Mouse (Mus musculus) neural tube, embryonic 12.5 days (tissue): ENCODE measurements at regions not wholly inside any gene's neighbourhood (a gene's known extent, or its start where the extent isn't known, plus 50 kb on each side); places are given as distances from the start of the nearest gene placed in this dataset.
A peak's percentile ranks its signal among the peaks of the same experiment; 100 is the strongest.

Experiments used
- ATAC-seq: fragments of 200-750 bp; cut with Nextera tagmentation; 2 replicates; pipeline ENCODE4 v1.8.0; 2017; ENCODE audit warnings: low read depth, mild to moderate bottlenecking, moderate TSS enrichment, moderate library complexity; ENCODE audit not compliant: low FRiP score
- H3K27ac ChIP-seq: fragments of 300-500 bp; sonication (generic); 2 replicates; pipeline ENCODE4 v1.5.1; 2016
- H3K27me3 ChIP-seq: fragments of 300-500 bp; sonication (generic); replicated peaks from 2 replicates; pipeline ENCODE4 v1.6.1; 2016; ENCODE audit warnings: mild to moderate bottlenecking
- H3K36me3 ChIP-seq: fragments of 300-500 bp; sonication (generic); 2 replicates; pipeline ENCODE4 v1.6.1; 2016; ENCODE audit warnings: mild to moderate bottlenecking
- H3K4me1 ChIP-seq: fragments of 300-500 bp; sonication (generic); 2 replicates; pipeline ENCODE4 v1.6.1; 2016
- H3K4me2 ChIP-seq: fragments of 300-500 bp; sonication (generic); replicated peaks from 2 replicates; pipeline ENCODE4 v1.6.1; 2016; ENCODE audit warnings: mild to moderate bottlenecking
- H3K4me3 ChIP-seq: fragments of 300-500 bp; sonication (generic); 2 replicates; pipeline ENCODE4 v1.5.1; 2016
- H3K9ac ChIP-seq: fragments of 300-500 bp; sonication (generic); 2 replicates; pipeline ENCODE4 v1.6.1; 2016; ENCODE audit warnings: mild to moderate bottlenecking
- H3K9me3 ChIP-seq: fragments of 300-500 bp; sonication (generic); 2 replicates; pipeline ENCODE4 v1.6.1; 2016; ENCODE audit warnings: mild to moderate bottlenecking
- WGBS: fragments of 180-500 bp; shearing (Covaris S2); methylation state at CpG from one replicate; pipeline ENCODE4 v1.1.7; 2016; 5-methylcytosine and 5-hydroxymethylcytosine counted together

- no peak overlapping the region for H3K27ac ChIP-seq
- 0 out of 2 replicates have a peak overlapping the region, but pooled peaks have one; percentile 10 for H3K4me2 ChIP-seq
- no peak overlapping the region for H3K4me3 ChIP-seq
- no peaks in the 10 kb centered on the region for H3K27me3 ChIP-seq
- H3K9ac ChIP-seq, result no peak overlapping the region
- WGBS, result 30% methylated on average over 13 of the region's 13 CpGs
- peak; percentile 61; the same call in 1 of the 2 replicates for ATAC-seq
- H3K9me3 ChIP-seq, result no peaks in the 10 kb centered on the region
- no peaks in the 10 kb centered on the region for H3K36me3 ChIP-seq
- peaks cover 19% of the 10 kb centered on the region for H3K4me1 ChIP-seq
Observed at GRCm38 (mm10) chr1:64305427-64306213, 183.5 kb upstream of the Klf7 start.

- WGBS, result 18% methylated on average over 8 of the region's 10 CpGs
- no peaks in the 10 kb centered on the region for H3K27me3 ChIP-seq
- no peak overlapping the region for H3K27ac ChIP-seq
- ATAC-seq, result no peak
- H3K9ac ChIP-seq, result 0 out of 2 replicates have a peak overlapping the region, but pooled peaks have one; percentile 8
- no peaks in the 10 kb centered on the region for H3K9me3 ChIP-seq
- peaks cover 14% of the 10 kb centered on the region; the same call in 1 of the 2 replicates for H3K4me1 ChIP-seq
- peak overlapping the region; percentile 40 for H3K4me2 ChIP-seq
- H3K4me3 ChIP-seq, result no peak overlapping the region
- H3K36me3 ChIP-seq, result no peaks in the 10 kb centered on the region
Observed at GRCm38 (mm10) chr1:64302833-64303358, 180.8 kb upstream of the Klf7 start.

GRCm38 (mm10) chr1:64301530-64302061, 179.5 kb upstream of the Klf7 start:
- no peak for ATAC-seq
- Histone ChIP-seq H3K9me3 (no peaks in the 10 kb centered on the region), H3K27me3 (no peaks in the 10 kb centered on the region), H3K9ac (no peak overlapping the region), H3K27ac (no peak overlapping the region), H3K4me2 (no peak overlapping the region), H3K4me3 (no peak overlapping the region), H3K36me3 (no peaks in the 10 kb centered on the region), H3K4me1 (peaks cover 14% of the 10 kb centered on the region; the same call in 1 of the 2 replicates)
- 69% methylated on average over 6 of the region's 6 CpGs for WGBS

GRCm38 (mm10) chr1:64300951-64301529, 179.0 kb upstream of the Klf7 start:
- no peak overlapping the region for H3K9ac ChIP-seq
- ATAC-seq, result no peak
- 85% methylated on average over 8 of the region's 8 CpGs for WGBS
- peaks cover 14% of the 10 kb centered on the region; the same call in 1 of the 2 replicates for H3K4me1 ChIP-seq
- H3K27ac ChIP-seq, result no peak overlapping the region
- H3K9me3 ChIP-seq, result no peaks in the 10 kb centered on the region
- H3K4me3 ChIP-seq, result no peak overlapping the region
- no peak overlapping the region for H3K4me2 ChIP-seq
- no peaks in the 10 kb centered on the region for H3K36me3 ChIP-seq
- H3K27me3 ChIP-seq, result no peaks in the 10 kb centered on the region

- no peak overlapping the region for H3K9ac ChIP-seq
- H3K27ac ChIP-seq, result no peak overlapping the region
- H3K9me3 ChIP-seq, result no peaks in the 10 kb centered on the region
- H3K36me3 ChIP-seq, result no peaks in the 10 kb centered on the region
- ATAC-seq, result no peak
- no peaks in the 10 kb centered on the region for H3K27me3 ChIP-seq
- H3K4me1 ChIP-seq, result peaks cover 15% of the 10 kb centered on the region
- H3K4me3 ChIP-seq, result no peak overlapping the region
- no peak overlapping the region for H3K4me2 ChIP-seq
- 71% methylated on average over 2 of the region's 2 CpGs for WGBS
Observed at GRCm38 (mm10) chr1:64298950-64299349, 176.9 kb upstream of the Klf7 start.

- Histone ChIP-seq H3K4me1 (peaks cover 15% of the 10 kb centered on the region), H3K27me3 (no peaks in the 10 kb centered on the region), H3K27ac (no peak overlapping the region), H3K4me3 (no peak overlapping the region), H3K9me3 (no peaks in the 10 kb centered on the region), H3K4me2 (no peak overlapping the region), H3K36me3 (no peaks in the 10 kb centered on the region), H3K9ac (no peak overlapping the region)
- WGBS, result 87% methylated on average over 14 of the region's 14 CpGs
- ATAC-seq, result no peak
Observed at GRCm38 (mm10) chr1:64298188-64298587, 176.1 kb upstream of the Klf7 start.

GRCm38 (mm10) chr1:64297343-64297742, 175.3 kb upstream of the Klf7 start:
- Histone ChIP-seq H3K4me2 (no peak overlapping the region), H3K36me3 (no peaks in the 10 kb centered on the region), H3K27me3 (no peaks in the 10 kb centered on the region), H3K9me3 (no peaks in the 10 kb centered on the region), H3K27ac (no peak overlapping the region), H3K4me3 (no peak overlapping the region), H3K9ac (no peak overlapping the region), H3K4me1 (peaks cover 10% of the 10 kb centered on the region)
- no peak for ATAC-seq
- WGBS, result 87% methylated on average over 5 of the region's 5 CpGs

- WGBS, result 16% methylated on average over 6 of the region's 6 CpGs
- Histone ChIP-seq H3K27ac (no peak overlapping the region), H3K9me3 (no peaks in the 10 kb centered on the region), H3K4me2 (no peak overlapping the region), H3K36me3 (no peaks in the 10 kb centered on the region), H3K9ac (no peak overlapping the region), H3K27me3 (no peaks in the 10 kb centered on the region), H3K4me3 (no peak overlapping the region), H3K4me1 (peaks cover 10% of the 10 kb centered on the region)
- ATAC-seq, result no peak
Observed at GRCm38 (mm10) chr1:64295512-64295945, 173.4 kb upstream of the Klf7 start.

- no peak for ATAC-seq
- no peak overlapping the region for H3K4me2 ChIP-seq
- H3K9ac ChIP-seq, result no peak overlapping the region
- 78% methylated on average over 7 of the region's 7 CpGs for WGBS
- no peaks in the 10 kb centered on the region for H3K27me3 ChIP-seq
- peaks cover 10% of the 10 kb centered on the region for H3K4me1 ChIP-seq
- H3K4me3 ChIP-seq, result no peak overlapping the region
- no peaks in the 10 kb centered on the region for H3K9me3 ChIP-seq
- no peaks in the 10 kb centered on the region for H3K36me3 ChIP-seq
- H3K27ac ChIP-seq, result no peak overlapping the region
Observed at GRCm38 (mm10) chr1:64295051-64295450, 173.0 kb upstream of the Klf7 start.

GRCm38 (mm10) chr1:64288812-64289447, 166.8 kb upstream of the Klf7 start:
- 40% methylated on average over 12 of the region's 12 CpGs for WGBS
- peaks cover 9% of the 10 kb centered on the region for H3K4me1 ChIP-seq
- H3K27ac ChIP-seq, result no peak overlapping the region
- ATAC-seq, result peak; percentile 72
- no peak overlapping the region for H3K9ac ChIP-seq
- no peaks in the 10 kb centered on the region for H3K36me3 ChIP-seq
- H3K4me3 ChIP-seq, result no peak overlapping the region
- no peaks in the 10 kb centered on the region for H3K27me3 ChIP-seq
- H3K9me3 ChIP-seq, result no peaks in the 10 kb centered on the region
- H3K4me2 ChIP-seq, result peak overlapping the region; percentile 31

- Histone ChIP-seq H3K4me1 (peaks cover 9% of the 10 kb centered on the region), H3K27me3 (no peaks in the 10 kb centered on the region), H3K36me3 (no peaks in the 10 kb centered on the region), H3K27ac (no peak overlapping the region), H3K4me2 (no peak overlapping the region), H3K4me3 (no peak overlapping the region), H3K9ac (no peak overlapping the region), H3K9me3 (no peaks in the 10 kb centered on the region)
- WGBS, result 76% methylated on average over 2 of the region's 2 CpGs
- ATAC-seq, result no peak
Observed at GRCm38 (mm10) chr1:64287068-64287467, 165.0 kb upstream of the Klf7 start.

- peaks cover 9% of the 10 kb centered on the region for H3K4me1 ChIP-seq
- no peaks in the 10 kb centered on the region for H3K36me3 ChIP-seq
- no peaks in the 10 kb centered on the region for H3K27me3 ChIP-seq
- no peak overlapping the region for H3K9ac ChIP-seq
- no peak for ATAC-seq
- no peak overlapping the region for H3K4me3 ChIP-seq
- no peaks in the 10 kb centered on the region for H3K9me3 ChIP-seq
- no peak overlapping the region for H3K27ac ChIP-seq
- H3K4me2 ChIP-seq, result no peak overlapping the region
- WGBS, result 84% methylated on average over 8 of the region's 8 CpGs
Observed at GRCm38 (mm10) chr1:64284656-64285055, 162.6 kb upstream of the Klf7 start.
